Mouse (Mus musculus): ENCODE measurements at regions not wholly inside any gene's neighbourhood (a gene's known extent, or its start where the extent isn't known, plus 50 kb on each side); places are given as distances from the start of the nearest gene placed in this dataset.

DNA sequence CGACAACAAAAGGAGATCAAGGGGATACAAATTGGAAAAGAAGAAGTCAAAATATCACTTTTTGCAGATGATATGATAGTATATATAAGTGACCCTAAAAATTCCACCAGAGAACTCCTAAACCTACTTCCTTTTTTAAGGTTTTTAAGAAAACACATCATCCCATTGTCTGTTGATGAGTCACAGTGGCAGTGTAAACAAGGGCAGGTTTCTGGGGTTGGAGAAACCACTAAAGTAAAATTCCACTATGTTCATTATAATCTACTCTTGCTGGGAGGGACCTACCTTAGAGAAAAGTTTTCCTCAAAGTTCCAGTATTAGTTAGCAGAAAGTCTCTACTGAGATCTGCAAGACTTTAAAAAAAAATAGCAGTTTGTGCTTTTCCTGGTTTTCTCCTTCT lies 102.9 kb upstream of the Prmt6 start:
- TF ChIP-seq MYOG (IDR thresholded peaks at IDR 0.05; ENCODE audit: control insufficient read depth in 1 of 3, insufficient read depth in 1 of 3, insufficient read length in 2 of 3, low read depth in 2 of 3) (no peak), POLR2A (IDR thresholded peaks at IDR 0.05; ENCODE audit: insufficient read length, low read depth) (no peak), E2F4 (IDR thresholded peaks at IDR 0.05; ENCODE audit: insufficient read depth) (no peak), TCF12 (IDR thresholded peaks at IDR 0.05; ENCODE audit: insufficient read depth, poor library complexity, severe bottlenecking) (no peak), POLR2AphosphoS2 (IDR thresholded peaks at IDR 0.05; ENCODE audit: insufficient read length, low read depth) (no peak), REST (IDR thresholded peaks at IDR 0.05; ENCODE audit: insufficient read depth, insufficient read length) (no peak), USF1 (IDR thresholded peaks at IDR 0.05; ENCODE audit: low read depth) (no peak), CEBPB (IDR thresholded peaks at IDR 0.05; ENCODE audit: insufficient read depth, poor library complexity, severe bottlenecking) (no peak), MAX (IDR thresholded peaks at IDR 0.05; ENCODE audit: low read depth) (no peak), MYOD1 (IDR thresholded peaks at IDR 0.05; ENCODE audit: control insufficient read depth in 1 of 3, insufficient read length in 2 of 3, low read depth in 2 of 3) (no peak), TCF3 (IDR thresholded peaks at IDR 0.05; ENCODE audit: insufficient read length, low read depth) (no peak)

All from myocyte (in vitro differentiated cells).